Mouse (Mus musculus): ENCODE data around the gene Cacna2d3.

The Cacna2d3 gene

DNA sequence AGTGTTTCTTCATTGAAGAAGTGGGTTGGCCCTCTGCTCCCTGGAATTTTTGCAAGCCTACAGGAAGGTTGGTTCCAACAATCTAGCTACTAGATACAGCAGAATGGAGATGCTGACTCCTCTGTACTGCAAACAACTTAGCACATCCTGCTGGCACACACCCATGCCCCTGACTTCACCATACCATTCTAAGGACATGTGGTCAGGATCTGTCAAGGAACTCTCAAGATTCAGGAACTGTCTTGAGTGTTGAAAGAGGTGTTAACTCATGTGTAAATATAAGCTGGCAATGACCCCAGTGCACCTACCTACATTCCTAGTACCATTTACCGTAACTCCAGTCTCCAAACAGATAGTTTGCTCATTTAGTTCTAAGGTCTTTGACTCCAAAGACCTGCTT lies 461.0 kb downstream of the Cacna2d3 start:
- DNase-seq (ENCODE audit: low spot score): no peak

DNA sequence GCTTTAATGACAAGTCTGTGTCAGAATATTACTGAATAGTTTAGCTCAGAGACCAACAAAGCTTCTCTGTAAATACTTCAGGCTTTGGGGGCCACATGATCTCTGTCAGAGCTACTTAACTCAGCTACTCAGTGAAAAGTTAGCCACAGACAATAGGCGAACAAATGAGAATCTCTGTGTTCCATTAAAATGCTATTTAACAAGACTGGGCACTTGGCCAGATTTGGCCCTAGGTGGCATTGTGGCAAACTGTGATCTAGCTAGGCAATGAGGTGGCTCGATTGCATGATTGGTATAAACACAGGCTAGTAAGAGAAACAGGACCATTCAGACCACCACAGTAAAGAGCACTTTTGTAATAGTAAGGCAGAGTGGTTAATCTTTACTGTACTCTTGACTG lies 478.1 kb downstream of the Cacna2d3 start:
- no peak for DNase-seq (ENCODE audit: low spot score)

DNA sequence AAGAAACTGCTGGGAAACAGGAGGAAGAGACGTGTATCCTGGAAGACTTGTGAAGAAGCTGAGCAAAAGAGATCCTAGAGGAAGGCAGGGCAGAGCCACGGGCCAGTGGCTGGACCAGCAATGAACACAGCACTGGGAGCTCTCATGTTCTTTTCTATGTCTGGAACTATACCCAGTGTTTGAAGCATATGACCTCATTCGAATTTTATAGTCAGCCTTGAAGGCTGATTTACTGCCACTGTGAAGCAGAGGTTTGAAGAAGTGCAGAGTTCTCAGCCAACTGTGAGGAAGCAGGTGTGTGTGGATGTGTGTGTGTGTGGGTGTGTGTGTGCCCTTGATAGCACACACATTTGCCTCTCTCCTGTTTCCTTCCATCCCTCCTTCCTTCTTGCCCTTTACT lies 483.2 kb downstream of the Cacna2d3 start:
- DNase-seq (ENCODE audit: low spot score): no peak

DNA sequence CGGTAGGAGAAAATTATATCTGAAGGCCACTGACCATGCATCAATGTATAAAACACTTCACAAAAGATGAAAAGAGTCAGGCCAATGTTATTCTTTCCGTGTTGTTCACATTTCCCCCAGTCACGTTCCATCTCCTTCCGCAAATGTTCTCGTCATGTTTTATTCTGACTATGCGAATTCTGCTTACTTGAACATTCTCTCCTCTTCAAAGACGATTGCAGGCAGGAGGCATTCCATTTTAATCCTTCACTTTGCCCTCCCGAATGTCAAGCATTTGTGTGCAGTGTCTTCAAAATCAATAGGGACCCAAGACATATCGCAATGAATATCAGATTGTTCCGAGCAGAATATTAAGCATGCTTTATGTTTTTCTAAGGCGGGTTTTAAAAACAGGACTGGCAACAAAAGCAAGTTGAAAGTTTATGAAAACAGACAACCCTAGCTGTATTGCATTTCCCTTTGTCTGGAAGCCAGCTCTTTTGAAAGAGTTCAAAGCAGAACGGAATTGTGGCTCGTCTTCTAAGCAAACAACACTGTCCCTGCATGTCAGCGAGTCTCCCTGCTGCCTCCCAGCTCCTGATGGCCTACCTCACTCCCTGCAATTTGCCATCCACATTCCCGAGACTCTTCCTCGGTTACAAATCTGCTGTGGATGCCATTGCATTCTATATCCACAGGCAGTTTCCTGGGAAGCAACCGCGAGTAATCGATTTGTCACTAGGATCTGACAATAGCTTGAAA lies 492.5 kb downstream of the Cacna2d3 start:
- no peak for DNase-seq (ENCODE audit: low spot score)

DNA sequence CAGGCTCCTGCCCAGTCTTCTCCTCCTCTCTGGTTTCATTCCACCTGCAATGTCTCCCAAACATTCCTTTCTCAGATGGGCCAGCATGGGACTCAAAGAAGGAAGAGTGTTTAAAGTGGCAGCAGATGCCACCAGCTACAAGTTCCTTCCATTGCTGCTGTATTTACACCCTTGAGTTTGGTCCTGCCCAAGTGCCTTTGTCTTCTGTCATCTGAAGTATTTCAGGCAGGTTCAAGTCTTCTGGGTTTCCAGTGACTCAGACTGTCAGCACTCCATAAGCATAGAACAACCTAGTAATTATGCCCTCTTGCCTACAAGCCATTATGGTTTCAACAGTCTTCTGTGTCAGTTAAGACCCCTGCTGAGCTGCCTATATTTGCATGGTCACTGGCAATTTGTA lies 493.2 kb downstream of the Cacna2d3 start:
- no peak for DNase-seq (ENCODE audit: low spot score)

DNA sequence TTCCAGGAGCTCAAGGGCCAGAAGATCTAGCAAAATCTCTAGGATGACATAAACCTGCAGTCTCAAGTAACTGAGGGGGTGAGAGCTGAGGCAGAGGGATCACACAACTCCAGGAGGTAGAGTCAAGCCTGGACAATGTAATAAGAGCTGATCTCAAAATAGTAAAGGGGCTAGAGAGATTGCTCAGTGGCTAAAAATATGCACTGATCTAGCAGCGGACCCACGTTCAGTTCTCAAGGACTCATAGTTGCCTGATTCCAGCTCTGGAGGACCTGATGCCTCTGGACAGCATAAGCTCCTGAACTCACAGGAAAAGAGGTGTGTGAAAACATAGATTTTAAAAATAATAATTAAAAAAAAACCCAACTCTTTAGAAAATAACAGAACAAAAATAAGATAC lies 493.7 kb downstream of the Cacna2d3 start:
- no peak for DNase-seq (ENCODE audit: low spot score)

DNA sequence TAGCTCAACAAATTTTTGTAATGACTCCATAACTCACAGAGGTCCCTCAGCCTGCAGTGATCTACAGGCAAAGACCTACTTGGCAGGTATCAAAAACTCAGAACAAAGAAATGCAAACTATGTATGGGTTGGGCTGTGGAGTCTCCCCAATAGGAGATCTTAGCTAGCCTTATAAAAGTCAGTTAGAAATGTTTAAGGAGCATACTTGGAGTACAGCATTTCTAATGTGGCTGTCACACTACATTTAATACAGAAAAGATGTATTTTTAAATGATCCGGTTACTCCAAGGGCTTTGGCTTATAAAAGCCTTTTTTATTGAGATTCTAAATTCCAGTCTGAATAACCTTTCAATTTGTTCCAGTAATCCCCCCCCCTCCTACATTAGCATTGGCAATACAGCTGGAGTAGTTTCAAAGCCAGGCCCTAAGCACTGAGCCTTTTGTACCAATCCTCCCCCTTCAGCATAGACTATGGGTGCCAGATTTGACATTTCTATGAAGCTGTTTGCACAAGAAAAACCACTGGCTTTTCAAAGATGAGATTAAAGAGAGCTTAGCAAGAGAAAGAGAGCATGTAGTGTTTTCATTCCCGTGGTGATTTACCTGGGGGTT lies 495.8 kb downstream of the Cacna2d3 start:
- DNase-seq (ENCODE audit: low spot score): no peak

DNA sequence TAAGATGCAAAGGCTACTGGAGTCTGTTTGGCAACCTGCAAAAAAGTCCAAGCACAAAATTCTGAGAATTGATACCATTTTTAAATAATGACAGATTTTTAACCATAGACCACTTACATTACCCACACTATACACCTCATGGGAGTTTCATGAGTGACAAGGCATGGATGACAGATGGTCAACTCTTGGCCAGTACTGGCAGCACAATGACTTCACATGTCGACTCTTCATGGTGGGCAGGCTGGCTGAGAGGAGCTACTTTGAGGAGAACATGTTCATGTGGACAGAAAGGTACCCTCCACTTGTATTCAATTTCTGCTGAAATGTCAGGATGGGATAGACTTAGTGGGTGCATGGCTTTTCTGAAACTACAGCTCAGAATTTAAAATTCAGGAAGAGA lies 498.7 kb downstream of the Cacna2d3 start:
- no peak for DNase-seq (ENCODE audit: low spot score)

DNA sequence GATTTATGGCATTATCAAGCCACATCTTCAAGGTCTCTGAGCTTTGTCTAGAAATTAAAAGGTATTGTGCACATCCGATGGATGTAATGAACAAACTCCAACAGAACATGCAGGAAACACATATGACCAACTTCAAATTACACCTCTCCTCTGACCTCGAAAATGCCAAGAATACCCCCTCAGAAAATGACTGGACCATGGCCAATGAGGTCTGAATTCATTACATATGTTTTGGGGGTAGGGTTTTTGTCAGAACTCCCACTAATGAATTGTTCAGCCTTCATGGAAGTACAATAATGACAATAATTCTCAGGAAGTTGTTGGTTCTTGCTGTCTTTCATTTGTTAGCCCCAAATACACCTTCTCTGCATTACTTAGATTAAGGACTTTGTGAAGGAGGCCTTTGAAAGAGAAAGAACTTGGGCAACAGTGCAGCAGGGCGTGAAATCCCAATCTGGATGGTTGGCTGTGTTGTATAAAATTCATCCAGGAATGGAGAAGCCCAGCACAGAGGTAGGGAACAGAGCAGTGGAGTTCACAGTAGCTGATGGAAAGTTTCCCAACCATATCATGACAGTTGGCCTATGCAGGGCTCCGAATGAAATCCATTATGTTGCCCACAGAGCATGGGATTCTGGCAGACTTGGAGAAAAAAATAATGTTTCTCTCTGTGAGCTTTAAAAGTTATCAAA lies 499.3 kb downstream of the Cacna2d3 start:
- DNase-seq (ENCODE audit: low spot score): no peak

DNA sequence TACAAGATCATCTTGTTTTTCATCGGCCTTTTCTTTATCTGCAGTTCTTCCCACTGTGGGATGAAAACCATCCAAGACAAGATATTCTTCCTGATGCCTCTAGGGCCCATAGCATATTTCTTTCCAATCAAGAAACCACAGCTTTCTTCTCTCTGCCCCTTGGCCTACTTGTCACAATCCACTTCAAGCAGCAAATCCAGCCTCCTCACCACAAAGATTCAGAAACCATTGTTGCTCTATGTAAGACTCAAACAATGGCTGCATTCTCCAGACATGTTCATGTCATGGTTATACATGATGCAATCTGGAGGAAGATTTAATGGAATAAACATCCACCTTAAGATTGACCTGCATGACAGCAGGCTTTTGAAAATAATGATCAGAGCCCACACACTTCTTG lies 505.6 kb downstream of the Cacna2d3 start:
- no peak for DNase-seq (ENCODE audit: low spot score)

DNA sequence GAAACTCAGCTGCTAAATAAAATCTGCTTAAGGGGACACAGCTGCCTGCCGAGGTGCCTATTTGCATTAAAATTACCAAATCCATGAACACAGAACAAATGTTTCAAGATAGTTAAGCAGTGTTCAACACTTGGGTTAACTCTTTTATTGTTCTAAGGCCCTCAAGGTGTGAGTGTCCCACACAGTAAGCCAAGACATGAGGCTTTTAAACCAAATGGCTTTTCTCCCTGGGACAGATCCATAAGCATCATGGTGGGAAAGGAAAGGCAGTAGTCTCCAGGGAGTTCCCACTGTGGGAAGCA lies 516.7 kb downstream of the Cacna2d3 start:
- no peak for DNase-seq (ENCODE audit: low spot score)

DNA sequence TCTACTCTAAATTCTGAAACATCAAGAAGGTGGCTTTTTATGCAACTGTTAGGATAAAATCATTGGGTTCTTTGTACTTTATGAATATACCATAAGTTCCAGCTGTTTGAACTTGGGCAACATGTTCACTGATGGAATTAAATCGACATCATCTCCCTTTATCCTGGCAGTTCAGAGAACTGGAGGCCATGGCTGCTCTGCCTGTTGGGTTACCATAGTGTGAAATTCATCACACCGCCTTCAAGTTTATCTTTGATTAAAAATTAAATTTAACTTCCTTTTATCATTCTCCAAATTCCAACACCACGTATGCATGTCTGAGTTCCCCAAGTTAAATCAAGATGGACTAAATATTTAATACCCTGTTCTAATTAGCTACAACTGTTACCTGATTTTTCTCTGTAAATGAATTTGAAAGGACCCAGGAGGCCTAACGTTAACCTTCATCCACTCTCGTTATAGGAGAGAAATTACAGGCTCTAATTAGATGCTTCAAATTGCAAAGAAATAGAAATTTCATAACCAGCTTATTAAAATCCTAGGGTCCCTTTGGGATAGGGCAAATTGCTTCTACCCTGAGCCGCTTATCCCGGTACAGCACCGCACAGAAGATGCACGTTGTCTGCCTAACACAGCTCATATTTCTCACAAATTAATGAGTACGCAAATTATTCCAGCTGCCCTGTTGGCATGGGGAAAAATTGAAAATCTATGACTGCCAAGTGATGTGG lies 517.3 kb downstream of the Cacna2d3 start:
- DNase-seq (ENCODE audit: low spot score): no peak

DNA sequence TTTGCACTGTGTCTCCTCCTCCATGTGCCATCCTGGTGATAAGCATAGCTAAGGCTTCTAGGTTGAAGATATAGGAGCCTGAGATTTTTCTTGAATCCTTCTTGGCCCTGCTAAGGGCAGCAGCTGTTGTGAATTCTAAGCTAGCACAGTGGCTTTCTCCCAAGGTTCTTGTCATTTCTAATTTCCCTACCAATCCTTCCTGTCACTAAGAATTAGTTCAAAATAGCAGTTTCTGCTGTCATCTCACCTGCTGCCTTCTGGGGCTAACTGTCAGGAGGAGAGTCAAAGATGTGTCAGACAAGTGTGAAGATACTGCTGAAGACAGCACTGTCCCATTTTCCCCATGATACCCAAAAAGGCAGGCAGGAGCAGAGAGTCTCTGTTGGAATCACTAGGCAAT lies 525.5 kb downstream of the Cacna2d3 start:
- no peak for DNase-seq (ENCODE audit: low spot score)

DNA sequence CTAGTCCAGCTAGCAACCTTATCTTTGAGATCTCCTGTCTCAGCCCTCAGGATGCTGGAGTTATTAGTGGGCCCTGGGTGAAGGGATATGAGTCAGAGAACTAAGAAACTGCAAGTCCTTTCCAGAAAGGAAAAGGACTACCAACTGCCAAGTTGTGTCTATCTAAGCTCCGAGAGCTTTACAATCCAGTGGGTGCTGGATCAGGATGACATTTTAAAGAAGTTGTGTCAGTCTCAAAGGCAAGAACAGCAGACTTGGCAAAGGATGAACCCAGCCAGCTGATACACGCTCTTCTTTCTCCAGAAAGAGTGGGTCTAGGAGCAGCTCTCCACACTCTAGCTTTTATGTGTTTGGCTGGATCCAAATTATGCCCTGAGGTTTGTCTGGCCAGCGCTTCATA lies 530.2 kb downstream of the Cacna2d3 start:
- no peak for DNase-seq (ENCODE audit: low spot score)

DNA sequence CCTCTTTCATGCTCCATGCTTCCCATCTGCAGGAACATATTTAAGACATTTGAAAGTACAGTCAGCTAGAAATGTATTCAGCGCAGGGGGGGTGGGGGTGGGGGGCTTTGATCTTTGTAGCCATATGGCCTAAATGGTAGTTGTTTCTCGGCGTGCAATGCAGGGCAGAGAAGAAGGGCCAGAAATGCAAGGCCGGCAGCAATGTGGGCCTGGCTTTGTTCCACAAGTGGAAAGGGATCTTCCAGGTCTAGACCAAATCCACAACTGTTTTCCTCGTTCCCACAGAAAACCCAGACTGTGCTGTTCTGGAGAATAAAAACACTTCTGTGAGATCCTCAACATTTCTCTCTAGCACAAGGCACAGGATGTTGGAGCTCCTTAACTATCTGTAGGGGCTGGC lies 537.9 kb downstream of the Cacna2d3 start:
- no peak for DNase-seq (ENCODE audit: low spot score)

DNA sequence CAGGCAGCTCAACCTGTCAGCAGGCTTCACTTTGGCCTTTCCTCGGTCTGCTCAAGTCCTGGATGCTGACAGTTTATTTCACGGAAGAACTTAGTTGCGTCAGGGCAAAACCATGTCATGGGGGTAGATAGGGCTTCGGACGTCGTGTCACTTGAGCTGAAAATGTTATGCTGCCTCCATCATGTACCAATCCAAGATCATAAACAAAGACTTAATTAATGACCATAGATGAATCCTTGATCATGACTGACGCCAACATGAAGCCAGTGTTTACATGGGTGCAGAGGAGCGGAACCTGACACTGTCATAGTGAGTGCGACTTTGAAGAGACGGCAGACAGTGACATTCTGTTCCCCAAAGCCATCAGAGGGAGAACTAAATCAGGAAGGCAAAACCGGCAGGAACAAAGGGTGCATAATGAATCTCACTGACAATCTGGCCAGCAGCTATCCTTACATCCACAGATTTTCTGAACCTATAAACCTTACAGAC lies 542.2 kb downstream of the Cacna2d3 start:
- DNase-seq (ENCODE audit: low spot score): no peak

DNA sequence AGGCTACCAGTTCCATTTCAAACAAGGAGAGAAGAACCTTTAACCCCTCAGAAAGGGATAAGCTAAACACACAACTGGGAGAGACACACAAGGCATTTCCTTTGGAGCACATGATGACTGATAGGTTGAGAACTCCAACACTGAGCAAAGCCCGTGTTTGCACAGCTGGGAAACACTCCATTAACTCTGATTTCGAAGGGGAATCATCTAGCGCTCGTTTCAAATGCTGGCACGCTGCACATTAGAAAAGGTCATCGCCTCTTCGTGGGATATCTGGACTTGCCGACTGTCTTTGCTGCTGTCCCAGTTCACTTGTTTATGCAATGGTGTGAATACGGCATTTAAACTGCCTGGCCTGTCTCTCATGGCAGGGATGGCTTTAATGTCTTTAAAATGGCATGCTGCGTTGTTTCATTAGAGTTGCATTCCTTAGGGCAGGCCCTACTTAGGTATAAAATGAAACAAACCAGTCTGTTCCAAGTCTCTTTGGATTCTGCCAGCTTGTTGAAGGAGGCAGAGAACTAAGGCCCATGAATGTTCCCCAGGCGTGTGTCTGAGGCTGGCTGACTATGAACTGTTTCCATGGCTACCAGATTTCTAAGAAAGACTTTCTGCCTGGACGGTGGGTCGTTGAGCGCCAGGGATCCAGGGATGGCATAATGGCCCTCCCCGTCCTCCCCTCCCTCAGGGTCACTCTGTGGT lies 542.8 kb downstream of the Cacna2d3 start:
- DNase-seq (ENCODE audit: low spot score): no peak

DNA sequence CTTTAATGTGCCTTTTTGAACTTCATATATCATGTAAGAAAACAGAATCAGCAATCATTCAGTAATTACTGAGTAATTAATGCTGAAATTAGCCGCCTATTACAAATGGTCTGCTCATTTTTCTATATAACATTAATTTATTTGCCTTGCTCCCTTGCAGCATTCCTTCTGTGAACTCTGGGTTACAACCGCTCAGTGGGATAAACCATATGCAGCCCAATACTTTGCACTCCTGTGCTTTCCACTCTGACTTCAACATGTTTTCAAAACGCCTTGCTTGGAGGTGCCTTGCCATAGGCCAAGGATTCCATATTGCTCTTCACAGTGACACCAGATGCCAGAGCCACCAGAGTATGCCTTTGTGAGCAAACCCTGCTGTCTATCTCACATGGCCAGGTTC lies 546.9 kb downstream of the Cacna2d3 start:
- no peak for DNase-seq (ENCODE audit: low spot score)

DNA sequence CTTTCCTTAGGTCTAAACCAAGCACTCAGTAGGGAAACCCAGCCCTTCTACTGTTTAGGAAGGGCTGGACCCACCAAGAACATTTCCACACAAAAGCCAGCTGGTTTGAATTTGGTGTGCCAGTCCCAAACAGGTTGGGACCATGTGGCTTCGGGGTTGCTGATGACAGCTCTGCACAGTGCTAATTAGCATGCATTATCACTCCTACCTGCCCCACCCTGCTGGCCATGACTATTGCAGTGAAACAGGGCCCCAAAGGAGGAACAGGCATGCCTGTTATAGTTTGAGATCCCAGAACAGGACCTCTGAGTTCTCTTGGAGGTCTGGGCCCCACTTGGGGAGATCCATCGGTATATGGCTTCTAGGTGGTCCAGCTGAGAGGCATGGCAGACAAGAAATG lies 549.5 kb downstream of the Cacna2d3 start:
- no peak for DNase-seq (ENCODE audit: low spot score)

DNA sequence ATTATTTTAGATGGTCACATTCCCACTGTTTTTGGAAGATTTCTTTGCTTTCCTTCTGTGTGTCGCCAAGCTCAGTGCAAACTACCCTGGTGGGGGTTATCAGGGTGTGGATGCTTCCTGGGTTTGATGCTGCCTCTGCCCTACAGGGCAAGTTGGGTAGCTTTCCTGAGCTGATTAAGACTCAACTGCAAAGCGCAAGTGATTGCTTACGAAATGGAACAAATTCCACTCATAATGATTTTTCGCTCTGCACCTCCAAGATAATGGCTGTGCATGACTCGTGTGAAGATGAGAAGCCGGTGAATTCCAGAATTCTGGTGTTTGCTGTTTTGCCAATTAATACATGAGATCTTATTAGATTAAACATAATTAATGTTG lies 557.0 kb downstream of the Cacna2d3 start:
- DNase-seq (ENCODE audit: low spot score): no peak

DNA sequence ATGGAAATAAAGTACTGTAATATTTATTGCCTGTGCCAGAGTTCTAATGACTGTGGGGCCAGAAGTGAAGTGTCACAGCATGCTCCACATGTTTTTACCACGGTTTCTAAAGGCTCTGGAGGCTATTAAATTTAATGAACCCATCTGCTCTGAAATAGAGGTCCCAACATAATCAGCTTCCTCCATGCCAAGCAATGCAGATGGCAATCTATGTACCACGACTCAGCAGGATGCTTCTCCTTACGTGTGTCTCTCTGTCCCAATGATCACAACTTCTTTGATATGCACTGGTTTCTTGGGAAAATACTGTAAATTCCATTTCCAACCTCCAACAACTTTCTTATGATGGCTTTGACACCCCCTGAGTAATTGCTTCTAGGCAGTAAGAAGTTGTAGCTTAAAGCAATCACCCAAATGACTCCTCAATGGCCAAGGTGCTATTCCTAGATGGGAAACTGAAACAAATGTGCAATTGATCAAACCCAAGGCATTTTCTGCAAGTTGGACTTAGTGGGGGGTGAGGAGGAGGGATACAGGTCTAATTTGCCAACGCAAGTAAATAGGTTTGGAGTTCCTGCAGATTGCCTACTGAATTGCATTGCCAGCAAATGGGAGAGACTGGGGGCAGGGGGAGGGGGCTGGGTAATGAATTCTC lies 557.5 kb downstream of the Cacna2d3 start:
- DNase-seq (ENCODE audit: low spot score): no peak

DNA sequence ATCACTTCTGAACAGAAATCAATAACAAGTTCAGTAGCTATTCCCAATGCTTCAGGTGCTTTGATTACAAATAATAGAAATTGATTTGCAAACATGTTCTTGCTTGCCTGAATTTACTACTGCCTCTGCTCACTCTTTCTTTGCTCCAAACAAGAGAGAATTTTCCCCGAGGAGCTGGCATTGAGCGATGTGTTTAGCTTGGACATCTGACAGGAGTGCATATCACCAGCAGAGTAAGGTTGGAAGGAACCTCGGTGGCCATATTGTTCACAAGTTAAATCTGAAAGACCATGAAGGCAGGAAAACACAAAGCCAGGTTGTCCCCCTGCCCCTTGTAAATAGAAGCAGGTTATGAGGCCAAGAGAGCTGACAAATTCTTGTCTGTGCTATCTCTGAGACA lies 561.9 kb downstream of the Cacna2d3 start:
- no peak for DNase-seq (ENCODE audit: low spot score)

Data from ovary, postnatal 14 days (tissue).